Mouse (Mus musculus) embryo, embryonic 11.5 days (tissue): ENCODE results near the gene Ano6.

ENCODE experiments used
- DNase-seq: peaks from one replicate; pipeline ENCODE4 v3.0.0-alpha.2; 2012; ENCODE audit warnings: low read depth, low spot score

The Ano6 gene

GRCm38 (mm10) chr15:95796062-95796461 lies 5.4 kb downstream of the Ano6 start:
- no peak for DNase-seq

GRCm38 (mm10) chr15:95797144-95797983 lies 6.7 kb downstream of the Ano6 start:
- no peak for DNase-seq

GRCm38 (mm10) chr15:95798266-95798665 lies 7.6 kb downstream of the Ano6 start:
- no peak for DNase-seq

- no peak for DNase-seq
These were observed 9.0 kb downstream of the Ano6 start for GRCm38 (mm10) chr15:95799632-95800031.

- DNase-seq = no peak
These were observed 9.4 kb downstream of the Ano6 start for GRCm38 (mm10) chr15:95800051-95800450.

- DNase-seq = no peak
These were observed 10.8 kb downstream of the Ano6 start for GRCm38 (mm10) chr15:95801261-95801979.

GRCm38 (mm10) chr15:95802140-95802539 lies 11.5 kb downstream of the Ano6 start:
- no peak for DNase-seq

GRCm38 (mm10) chr15:95802762-95803161 lies 12.1 kb downstream of the Ano6 start:
- DNase-seq = no peak

- DNase-seq = no peak
These were observed 12.8 kb downstream of the Ano6 start for GRCm38 (mm10) chr15:95803484-95803883.

- no peak for DNase-seq
These were observed 13.6 kb downstream of the Ano6 start for GRCm38 (mm10) chr15:95804255-95804654.

- DNase-seq = no peak
These were observed 14.4 kb downstream of the Ano6 start for GRCm38 (mm10) chr15:95805022-95805471.

- DNase-seq = no peak
These were observed 17.3 kb downstream of the Ano6 start for GRCm38 (mm10) chr15:95807908-95808307.

GRCm38 (mm10) chr15:95810357-95810761 lies 19.7 kb downstream of the Ano6 start:
- no peak for DNase-seq

GRCm38 (mm10) chr15:95812821-95813571 lies 22.4 kb downstream of the Ano6 start:
- DNase-seq = no peak

- DNase-seq = no peak
These were observed 26.9 kb downstream of the Ano6 start for GRCm38 (mm10) chr15:95817501-95817900.

GRCm38 (mm10) chr15:95819249-95820035 lies 28.8 kb downstream of the Ano6 start:
- no peak for DNase-seq

- DNase-seq = no peak
These were observed 29.5 kb downstream of the Ano6 start for GRCm38 (mm10) chr15:95820142-95820541.

- no peak for DNase-seq
These were observed 30.0 kb downstream of the Ano6 start for GRCm38 (mm10) chr15:95820678-95821077.

GRCm38 (mm10) chr15:95822099-95822498 lies 31.5 kb downstream of the Ano6 start:
- no peak for DNase-seq

GRCm38 (mm10) chr15:95823383-95824306 lies 33.0 kb downstream of the Ano6 start:
- no peak for DNase-seq
